Mouse (Mus musculus): Measurements from ENCODE around the gene Serpinb9b.

Serpinb9b gene

DNA sequence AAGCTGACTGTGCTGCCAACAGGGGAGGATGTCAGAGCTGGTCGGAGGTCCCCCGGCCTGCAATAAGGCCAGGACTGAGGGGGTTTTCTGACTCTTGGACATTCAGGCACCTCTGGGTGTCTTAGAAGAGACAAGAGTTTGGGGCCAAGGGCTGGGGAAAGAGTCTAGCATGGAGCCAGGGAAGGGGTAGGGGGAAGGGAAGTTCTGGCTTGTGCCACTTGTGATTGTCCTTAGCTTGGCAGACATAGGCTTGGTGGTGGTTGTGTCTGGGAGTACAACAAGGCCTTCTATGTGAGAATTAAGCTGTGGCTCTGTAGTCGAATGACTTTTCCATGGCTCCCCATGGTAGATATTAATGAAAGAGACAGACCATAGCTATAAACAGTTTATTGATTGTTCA, 16.3 kb downstream of the Serpinb9b start:
- no peak for DNase-seq (ENCODE audit: extremely low read depth, low read depth)

DNA sequence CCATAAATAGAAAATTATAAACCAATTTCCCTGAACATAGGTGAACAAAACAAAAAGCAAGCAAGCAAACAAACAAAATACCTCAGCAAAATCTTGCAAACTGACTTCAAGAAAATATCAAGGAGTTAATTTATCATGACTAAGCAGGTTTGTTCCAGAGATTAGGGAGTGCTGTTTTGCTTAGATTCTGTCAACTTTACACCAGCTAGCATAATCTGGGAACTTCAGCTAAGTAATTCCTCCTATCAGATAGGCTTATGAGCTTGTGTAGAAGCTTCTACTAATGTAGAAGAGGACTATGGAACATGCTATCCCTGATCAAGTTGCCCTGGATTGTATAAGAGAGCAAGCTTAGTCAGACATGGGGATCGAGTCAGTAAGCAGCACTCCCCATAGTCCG, 20.0 kb downstream of the Serpinb9b start:
- no peak for DNase-seq (ENCODE audit: extremely low read depth, low read depth)

DNA sequence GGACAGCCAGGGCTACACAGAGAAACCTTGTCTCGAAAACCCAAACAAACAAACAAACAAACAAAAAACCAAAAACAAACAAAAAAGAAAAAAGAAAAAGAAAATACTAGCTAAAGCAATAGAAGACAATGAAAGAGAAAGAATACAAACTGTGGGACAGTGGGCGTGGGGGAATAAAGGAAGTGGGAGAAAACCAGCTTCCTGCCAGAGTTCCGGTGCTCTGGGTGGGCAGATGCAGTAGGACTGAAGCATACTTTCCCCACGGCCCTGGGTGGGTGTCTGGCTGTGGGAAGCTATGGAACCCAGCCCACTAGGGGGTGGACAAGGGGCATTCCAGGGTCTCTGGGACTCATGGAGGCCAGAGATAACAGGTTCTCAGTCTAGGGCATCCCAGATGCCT, 21.0 kb downstream of the Serpinb9b start:
- DNase-seq (ENCODE audit: extremely low read depth, low read depth) = no peak

DNA sequence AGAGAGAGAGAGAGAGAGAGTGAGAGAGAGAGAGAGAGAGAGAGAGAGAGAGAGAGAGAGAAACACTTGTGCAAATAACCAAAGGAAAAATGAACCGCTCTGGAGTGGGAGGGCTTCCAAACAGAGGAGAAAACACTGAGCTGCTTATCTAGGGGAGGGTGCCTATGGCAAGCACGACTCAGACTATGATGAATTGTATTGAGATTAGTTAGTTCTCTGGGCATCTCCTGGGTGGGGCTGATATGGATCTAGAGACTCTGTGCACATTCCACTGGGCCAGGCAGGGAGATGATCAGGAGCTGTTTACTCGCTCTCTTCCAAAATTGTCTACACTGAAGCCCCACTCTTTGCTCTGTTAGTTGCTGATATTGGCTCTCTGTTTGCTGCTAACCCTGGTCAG, 24.5 kb downstream of the Serpinb9b start:
- DNase-seq (ENCODE audit: extremely low read depth, low read depth) = no peak

DNA sequence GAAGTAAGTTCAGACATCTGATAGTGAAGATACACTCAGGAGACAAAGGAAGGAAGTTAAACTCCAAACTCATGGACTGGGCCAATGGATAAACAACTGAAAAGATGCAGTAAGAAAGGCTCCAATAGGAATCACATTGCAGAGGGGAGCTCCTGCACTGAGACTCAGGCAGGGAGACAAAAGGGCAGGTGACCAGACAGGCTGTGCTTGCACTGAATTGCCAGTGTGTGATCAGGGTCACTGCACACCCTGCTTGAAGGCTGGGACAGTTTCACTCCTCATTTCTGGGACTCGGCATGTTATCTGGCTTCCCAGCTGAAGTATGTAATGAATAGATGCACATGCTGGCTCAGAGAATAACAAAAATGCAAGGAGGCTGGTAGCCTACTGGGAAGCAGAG, 35.8 kb downstream of the Serpinb9b start:
- DNase-seq (ENCODE audit: extremely low read depth, low read depth) = no peak

DNA sequence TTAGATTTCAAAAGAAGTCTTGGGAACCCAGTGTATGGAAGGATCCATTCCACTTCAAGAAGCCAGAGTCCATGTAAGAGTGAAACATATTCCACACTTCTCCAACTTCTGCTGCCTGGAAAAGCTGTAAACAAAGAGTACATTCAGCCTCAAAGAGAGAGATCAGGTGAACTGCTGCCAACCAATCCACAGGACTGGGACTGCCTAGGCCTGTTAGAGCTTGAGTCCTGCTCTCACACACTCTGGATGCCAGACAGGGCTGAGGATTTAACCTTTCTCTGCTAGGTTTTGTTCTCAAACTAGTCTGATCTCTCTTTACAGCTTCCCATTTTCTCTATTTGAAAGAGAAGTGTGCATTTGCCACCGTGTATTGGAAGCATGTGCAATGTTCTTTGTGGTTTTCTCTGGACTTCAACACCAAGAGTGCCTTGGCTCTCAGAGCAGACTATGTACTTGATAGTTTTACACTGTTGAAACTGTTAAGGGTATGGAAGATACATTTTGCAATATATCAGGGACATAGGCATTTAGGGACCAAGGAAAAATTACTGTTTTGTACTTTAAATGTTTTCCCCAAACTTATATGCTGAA, 40.3 kb downstream of the Serpinb9b start:
- no peak for DNase-seq (ENCODE audit: extremely low read depth, low read depth)

DNA sequence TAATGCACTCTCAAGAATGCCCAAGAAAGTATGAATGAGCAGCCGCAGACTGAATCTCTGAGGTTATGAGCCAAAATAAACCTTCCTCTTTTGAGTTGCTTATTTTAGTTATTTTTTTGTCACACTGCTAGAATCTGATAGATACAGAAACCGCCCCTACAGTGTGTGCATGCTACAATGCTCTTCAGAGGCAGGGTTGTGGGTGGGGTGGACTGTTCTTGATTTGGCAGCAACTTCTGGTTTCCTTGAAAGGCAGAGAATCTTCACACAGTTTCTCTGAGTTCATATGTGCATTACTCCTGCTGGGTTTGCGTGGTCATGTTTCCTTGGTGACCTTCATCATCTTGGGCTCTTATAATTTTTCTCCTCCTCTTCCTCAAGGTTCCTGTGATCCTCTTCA, 40.9 kb downstream of the Serpinb9b start:
- DNase-seq (ENCODE audit: extremely low read depth, low read depth) = no peak

DNA sequence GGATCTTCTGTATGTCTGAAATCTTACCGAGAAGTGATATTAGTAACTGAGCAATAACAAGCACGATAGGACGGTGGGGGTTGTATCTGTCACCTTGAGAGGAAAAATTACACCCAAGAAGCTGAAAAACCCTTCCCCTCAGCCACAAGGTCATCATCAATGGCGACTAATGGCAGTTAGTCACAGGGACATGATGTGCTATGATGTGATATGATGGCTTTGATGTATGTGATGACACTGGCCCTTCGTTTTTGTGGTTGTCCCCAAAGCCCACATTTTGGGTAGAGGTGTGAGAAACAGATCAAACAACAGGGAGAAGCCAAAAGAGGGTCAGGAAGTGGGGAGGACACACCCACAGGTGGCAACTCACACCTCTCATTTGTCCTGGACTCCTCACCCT, 44.6 kb downstream of the Serpinb9b start:
- DNase-seq (ENCODE audit: extremely low read depth, low read depth) = no peak

DNA sequence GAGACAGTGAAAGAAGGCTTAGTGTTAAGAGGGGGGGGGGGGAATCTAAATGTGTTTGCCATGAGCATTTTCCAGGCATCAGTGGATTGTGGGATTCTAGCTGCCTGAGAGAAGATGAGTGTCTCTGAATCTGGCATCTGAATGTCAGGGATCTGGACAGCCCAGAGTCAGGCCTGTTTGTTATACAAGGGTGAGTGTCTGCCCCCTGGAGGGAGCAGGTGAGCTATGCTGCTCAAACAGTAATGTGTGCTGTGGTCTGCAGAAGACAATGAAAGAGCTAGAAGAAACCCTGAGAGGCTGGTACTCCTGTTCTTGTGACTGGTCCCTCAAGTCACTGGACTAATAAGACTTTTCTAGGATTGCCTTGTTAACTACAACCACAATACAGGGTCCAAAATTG, 46.8 kb downstream of the Serpinb9b start:
- DNase-seq (ENCODE audit: extremely low read depth, low read depth) = no peak

DNA sequence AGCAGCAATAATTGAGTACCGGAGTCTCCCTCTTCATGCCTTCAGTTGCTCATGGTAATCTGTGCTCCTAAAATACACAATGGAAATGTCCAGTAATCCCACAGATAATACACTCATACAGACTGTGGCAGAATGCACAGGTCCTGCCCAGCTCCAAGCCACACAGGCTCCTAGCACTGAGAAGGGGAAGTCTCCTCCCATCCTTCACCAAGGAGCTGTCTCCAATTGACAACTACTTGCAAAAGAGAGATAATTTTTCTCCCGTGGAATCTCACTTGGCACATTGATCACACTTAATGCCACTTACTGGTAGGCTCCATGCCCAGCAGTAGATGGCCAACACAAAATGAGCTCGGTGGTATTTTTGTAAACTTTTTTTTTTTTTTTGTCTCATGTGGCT, 49.0 kb downstream of the Serpinb9b start:
- DNase-seq (ENCODE audit: extremely low read depth, low read depth) = no peak

DNA sequence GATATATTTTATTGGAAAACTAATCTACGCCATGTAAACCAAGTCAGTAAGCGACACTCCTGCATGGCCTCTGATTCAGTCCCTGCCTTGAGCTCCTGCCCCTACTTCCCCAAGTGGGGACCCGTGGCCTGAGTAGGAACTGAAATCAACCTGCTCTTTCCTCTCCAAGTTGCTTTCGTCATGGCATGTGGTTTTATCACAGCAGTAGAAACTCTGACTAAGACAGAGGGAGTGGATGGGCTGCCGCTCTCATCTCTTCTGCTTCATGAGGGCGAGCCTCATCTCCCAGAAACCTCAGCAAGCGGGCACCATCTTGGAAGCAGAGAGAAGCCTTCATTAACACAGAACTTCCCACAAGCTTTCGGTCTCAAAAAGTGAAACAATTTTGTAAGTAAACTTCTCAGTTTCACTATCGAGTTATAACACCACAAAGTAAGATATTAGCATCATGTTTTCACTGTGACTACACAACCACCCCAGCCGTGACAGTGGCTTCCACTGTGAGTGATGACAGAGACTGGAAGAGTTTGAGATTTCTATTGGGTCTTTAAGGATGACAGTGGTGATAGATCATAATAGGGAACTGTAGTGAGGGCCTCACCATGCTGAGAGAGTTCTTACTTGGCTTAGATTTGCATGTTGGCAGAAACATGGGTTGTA, 49.9 kb downstream of the Serpinb9b start:
- no peak for DNase-seq (ENCODE audit: extremely low read depth, low read depth)

DNA sequence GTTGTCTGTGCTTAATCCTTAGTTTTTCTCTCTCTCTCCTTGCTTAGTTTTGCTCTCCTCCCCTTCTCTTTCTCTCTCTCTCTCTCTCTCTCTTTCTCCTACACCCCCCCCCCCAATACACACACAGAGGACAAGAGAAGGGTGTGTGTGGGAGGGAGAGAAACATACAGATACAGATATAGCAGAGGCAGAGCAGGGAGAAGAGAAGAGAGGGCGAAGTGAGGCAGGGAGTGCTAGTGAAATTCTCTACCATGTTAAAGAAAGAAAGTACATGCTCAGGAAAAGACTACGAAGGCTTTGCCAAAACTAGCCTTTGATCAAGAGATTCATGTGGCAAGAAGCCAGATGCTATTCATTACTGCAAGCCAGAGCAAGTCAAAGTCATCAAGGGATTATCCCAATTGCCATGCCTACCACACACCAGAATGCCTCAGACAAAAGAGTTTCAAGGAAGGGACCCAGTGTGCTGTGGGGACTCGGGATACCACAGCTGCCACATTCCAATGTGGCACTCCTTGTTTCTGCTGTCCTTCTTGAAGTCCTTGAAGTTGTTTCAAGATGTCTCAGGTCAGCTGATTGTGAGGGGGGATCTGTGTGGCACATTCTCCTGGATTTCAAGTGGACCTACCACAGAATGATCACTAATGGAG, 51.0 kb downstream of the Serpinb9b start, which contains the start of gene Serpinb1b:
Gene Serpinb1b (plus strand): TSS at position 520 of the 650 bp plus-strand sequence.
- DNase-seq (ENCODE audit: extremely low read depth, low read depth) = no peak

DNA sequence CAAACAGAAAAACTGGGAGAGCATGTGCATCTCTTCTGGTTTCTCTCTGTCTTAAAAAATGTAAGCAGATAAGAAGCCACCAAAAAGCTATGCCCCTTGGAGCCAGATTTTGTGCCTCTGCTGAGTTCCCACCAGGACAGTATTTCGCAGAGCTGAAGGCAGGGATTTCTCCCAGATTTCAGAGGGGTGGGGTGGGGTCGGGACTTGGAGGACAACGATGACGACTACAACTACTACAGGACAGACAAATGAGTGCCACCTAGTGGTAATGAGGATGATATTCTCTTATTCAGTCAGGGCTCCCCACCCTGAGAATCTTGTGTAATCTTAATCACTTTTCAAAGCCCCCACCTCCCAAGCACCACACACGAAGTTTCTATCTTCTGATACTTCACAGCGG, 52.2 kb downstream of the Serpinb9b start:
- DNase-seq (ENCODE audit: extremely low read depth, low read depth) = no peak

DNA sequence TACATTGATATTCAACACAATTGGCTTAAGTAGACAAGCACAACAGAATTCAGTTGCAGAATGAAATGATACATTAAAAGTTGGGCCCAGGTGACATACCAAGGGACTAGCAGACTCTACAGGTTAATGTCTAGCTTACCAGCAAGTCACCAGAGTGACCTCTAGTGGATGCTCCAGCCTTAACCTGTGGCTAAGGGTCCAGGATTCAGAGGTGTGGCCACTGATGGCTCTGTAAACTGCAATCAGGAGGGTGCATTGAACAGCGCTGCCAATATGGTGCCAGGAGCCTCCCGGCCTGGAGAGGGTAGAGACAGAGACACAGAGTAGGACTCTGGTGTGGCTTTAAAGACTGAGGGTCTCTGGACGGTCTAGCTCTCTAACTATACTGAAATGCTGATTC, 53.1 kb downstream of the Serpinb9b start:
- DNase-seq (ENCODE audit: extremely low read depth, low read depth) = no peak

DNA sequence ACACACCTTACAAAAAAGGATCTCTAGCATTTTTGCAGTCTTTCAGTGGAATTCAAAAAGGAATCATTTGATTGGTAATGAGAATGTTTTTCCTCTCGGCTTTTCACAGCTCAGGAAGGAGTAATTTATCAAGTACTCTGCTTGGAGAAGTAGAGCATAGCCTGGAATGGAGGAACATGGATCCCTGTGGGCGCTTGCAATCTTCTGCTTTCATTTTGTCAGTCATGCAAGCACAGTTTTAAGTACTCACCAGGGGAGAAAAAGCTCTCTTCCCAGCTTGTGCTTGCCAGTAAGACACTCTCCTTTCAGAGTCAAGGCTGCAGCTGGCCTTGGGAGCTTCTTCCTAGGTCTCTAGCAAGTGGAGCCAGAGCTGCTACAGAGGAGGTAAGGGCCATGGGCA, 56.6 kb downstream of the Serpinb9b start:
- DNase-seq (ENCODE audit: extremely low read depth, low read depth) = no peak

DNA sequence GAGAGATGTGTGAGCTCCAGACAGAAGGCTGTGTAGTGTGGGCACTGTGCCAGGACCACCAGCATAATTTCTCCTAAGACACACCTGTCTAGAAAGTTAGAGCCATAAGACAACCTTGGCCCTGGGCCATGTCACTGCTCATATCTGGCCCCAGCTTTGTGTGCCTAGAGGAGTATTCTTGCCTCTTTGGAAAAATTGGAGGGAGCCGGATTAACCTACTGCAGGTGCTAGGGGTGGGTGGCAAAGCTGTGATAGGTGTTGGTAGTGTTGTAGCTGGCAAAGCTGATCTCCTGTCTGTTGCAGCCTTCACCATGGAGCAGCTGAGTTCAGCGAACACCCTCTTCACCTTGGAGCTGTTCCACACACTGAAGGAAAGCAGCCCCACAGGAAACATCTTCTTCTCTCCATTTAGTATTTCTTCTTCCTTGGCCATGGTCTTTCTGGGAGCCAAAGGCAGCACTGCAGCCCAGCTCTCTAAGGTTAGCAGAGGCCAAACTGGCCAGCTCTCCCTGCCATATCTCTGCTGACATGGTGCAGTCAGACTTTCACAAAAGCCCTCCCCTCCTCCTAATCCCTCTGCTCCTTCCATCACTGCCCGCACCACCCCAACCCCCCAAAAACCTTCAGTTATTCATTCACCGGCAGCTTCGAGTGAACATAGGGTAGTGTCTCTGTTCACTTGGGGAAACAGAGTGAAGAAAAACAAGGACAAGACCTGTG, 57.9 kb downstream of the Serpinb9b start:
- DNase-seq (ENCODE audit: extremely low read depth, low read depth) = no peak

DNA sequence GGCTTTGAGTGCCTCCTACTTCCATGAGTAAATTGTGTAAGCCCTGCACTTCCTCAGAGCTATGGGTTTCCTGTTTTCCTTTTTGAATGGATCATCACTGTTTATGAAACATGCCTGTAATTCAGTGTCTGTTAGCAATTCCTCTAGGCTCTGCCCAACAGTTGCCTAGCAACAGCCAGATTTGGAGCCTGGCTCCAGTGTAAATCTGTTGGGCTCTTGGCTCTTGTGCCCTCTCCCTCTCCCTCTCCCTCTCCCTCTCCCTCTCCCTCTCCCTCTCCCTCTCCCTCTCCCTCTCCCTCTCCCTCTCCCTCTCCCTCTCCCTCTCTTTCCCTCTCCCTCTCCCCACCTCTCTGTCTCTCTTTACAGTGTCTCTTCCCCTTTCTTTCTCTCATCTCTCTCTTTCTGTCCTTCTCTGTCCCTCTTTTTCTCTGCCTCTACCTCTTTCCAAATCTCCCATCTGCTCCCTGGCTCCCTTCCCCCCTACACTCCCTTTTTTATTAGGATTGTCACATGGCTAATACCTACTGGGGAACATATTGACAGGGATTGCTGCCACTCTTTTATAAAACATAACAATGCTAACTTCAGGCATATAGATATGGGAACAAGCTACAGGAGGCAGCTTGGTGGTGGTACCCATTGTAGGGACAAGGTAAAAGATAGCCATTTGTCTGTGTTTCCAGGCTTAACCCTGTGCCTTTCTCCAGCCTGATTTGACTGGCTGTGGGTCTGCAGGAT, 58.6 kb downstream of the Serpinb9b start:
- DNase-seq (ENCODE audit: extremely low read depth, low read depth) = no peak

DNA sequence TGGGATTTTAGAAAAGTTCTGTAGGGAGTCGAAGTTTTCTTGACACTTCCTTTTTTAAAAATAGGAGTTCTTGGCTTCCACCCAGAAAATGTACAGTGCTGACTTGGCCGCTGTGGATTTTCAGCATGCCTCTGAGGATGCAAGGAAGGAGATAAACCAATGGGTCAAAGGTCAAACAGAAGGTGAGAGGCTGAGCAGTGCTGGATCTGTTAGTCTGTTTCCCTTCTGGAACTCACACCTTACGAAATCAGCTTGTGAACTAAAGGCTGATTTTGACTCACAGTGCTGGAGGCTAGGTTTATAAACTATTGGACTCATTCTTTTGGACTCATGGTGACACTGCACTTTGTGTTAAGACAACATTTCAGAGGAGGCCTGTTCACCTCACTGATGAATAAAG, 62.4 kb downstream of the Serpinb9b start:
- no peak for DNase-seq (ENCODE audit: extremely low read depth, low read depth)

DNA sequence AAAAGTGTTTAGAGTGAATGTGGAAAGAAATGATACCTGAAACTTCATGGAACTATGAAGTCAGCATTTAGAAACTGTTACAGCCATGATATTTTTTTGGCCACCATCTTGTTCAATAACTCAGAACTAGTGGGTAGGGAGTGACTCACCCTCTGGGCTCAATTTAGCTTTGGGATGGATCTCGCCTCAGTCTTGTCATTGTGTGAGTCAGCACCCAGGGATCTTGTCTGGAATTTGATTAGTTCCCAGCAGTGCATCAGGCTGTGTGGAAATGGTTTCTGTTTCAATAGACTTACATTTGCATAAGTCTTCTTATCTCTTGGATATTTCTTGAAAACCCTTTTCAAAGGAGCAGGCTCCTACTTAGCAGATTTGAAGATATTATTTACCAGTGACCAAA, 63.3 kb downstream of the Serpinb9b start:
- no peak for DNase-seq (ENCODE audit: extremely low read depth, low read depth)

DNA sequence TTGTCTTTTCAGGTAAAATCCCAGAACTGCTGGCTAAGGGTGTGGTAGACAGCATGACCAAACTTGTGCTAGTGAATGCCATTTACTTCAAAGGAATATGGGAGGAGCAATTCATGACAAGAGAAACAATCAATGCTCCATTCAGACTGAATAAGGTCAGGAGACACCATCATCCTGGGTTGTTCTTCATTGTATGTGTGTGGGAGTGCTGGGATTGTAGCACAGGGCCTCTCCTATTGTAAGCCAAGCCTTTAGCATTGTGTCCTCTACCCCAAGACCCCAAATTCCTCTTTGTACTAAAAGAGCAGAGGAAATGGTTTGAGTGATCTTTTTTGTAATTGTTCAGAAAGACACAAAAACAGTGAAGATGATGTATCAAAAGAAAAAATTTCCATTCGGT, 64.1 kb downstream of the Serpinb9b start:
- no peak for DNase-seq (ENCODE audit: extremely low read depth, low read depth)

Measured in MEL-GATA-1-ER (cell line).